Mouse (Mus musculus) limb, embryonic 14.5 days (tissue): ENCODE data around the gene Fam107b. TPM values are rescaled to one million over a fixed set of nuclear protein-coding genes. Genes with fewer than 3 reads are reported as not detected.
A peak's percentile ranks its signal among the peaks of the same experiment; 100 is the strongest.

ENCODE experiments used
- ATAC-seq: fragments of 200-750 bp; cut with Nextera tagmentation; 2 replicates; pipeline ENCODE4 v1.8.0; 2017; ENCODE audit warnings: low read depth, moderate number of reproducible peaks, moderate TSS enrichment; ENCODE audit not compliant: low FRiP score
- DNase-seq: peaks from one replicate; pipeline ENCODE4 v3.0.0-alpha.2; 2015; ENCODE audit warnings: low spot score
- H3K27ac ChIP-seq: fragments of 300-500 bp; sonication (generic); replicated peaks from 2 replicates; pipeline ENCODE4 v1.5.1; 2014; ENCODE audit warnings: low read depth, mild to moderate bottlenecking, low read length, moderate library complexity, mixed read lengths
- H3K27me3 ChIP-seq: fragments of 300-500 bp; sonication (generic); 2 replicates; pipeline ENCODE4 v1.6.1; 2014; ENCODE audit warnings: low read length, mixed read lengths; ENCODE audit not compliant: control insufficient read depth, insufficient read depth
- H3K36me3 ChIP-seq: fragments of 300-500 bp; sonication (generic); 2 replicates; pipeline ENCODE4 v1.6.1; 2014; ENCODE audit warnings: mild to moderate bottlenecking, low read length, moderate library complexity, mixed read lengths; ENCODE audit not compliant: control insufficient read depth, insufficient read depth
- H3K4me1 ChIP-seq: fragments of 300-500 bp; sonication (generic); 2 replicates; pipeline ENCODE4 v1.6.1; 2014; ENCODE audit warnings: antibody characterized with exemption, low read length, mixed read lengths; ENCODE audit not compliant: control insufficient read depth, insufficient read depth
- H3K4me2 ChIP-seq: fragments of 300-500 bp; sonication (generic); replicated peaks from 2 replicates; pipeline ENCODE4 v1.6.1; 2014; ENCODE audit warnings: low read depth, mild to moderate bottlenecking, low read length, moderate library complexity; ENCODE audit not compliant: severe bottlenecking
- H3K4me3 ChIP-seq: fragments of 300-500 bp; sonication (generic); replicated peaks from 2 replicates; pipeline ENCODE4 v1.5.1; 2014; ENCODE audit warnings: low read length
- H3K9ac ChIP-seq: fragments of 300-500 bp; sonication (generic); 2 replicates; pipeline ENCODE4 v1.6.1; 2014; ENCODE audit warnings: mild to moderate bottlenecking, low read depth, low read length, moderate library complexity; ENCODE audit not compliant: severe bottlenecking
- H3K9me3 ChIP-seq: fragments of 300-500 bp; sonication (generic); 2 replicates; pipeline ENCODE4 v1.6.1; 2016; ENCODE audit warnings: low read length; ENCODE audit not compliant: control insufficient read depth
- POLR2A ChIP-seq: fragments of 200-500 bp; IDR thresholded peaks from 2 replicates; pipeline ENCODE4 v1.8.0; 2012; ENCODE audit warnings: inconsistent platforms, mild to moderate bottlenecking, moderate library complexity, borderline replicate concordance; ENCODE audit not compliant: insufficient read depth, insufficient read length; ENCODE audit errors: extremely low read depth
- WGBS: fragments of 180-500 bp; shearing (Covaris S2); extraction: QIAGEN DNeasy Blood & Tissue Kit; methylation state at CpG from one replicate; pipeline ENCODE4 v1.1.7; 2014; 5-methylcytosine and 5-hydroxymethylcytosine counted together
- polyA plus RNA-seq, 2 experiments: library from polyadenylated mRNA; depleted of rRNA in 1 of 2; stranded (reverse) in 1 of 2; unstranded in 1 of 2; fragments of >200 nt; fragmentation: Nextera tagmentation in 1 of 2; extraction: Ambion mirVana in 1 of 2; gene quantifications; 2 replicates each; pipeline versions ENCODE4 v1.2.1 to v1.2.3; 2012 to 2014

Fam107b gene
- polyA plus RNA-seq, 2 experiments: 26.1 to 43.6 TPM

DNA sequence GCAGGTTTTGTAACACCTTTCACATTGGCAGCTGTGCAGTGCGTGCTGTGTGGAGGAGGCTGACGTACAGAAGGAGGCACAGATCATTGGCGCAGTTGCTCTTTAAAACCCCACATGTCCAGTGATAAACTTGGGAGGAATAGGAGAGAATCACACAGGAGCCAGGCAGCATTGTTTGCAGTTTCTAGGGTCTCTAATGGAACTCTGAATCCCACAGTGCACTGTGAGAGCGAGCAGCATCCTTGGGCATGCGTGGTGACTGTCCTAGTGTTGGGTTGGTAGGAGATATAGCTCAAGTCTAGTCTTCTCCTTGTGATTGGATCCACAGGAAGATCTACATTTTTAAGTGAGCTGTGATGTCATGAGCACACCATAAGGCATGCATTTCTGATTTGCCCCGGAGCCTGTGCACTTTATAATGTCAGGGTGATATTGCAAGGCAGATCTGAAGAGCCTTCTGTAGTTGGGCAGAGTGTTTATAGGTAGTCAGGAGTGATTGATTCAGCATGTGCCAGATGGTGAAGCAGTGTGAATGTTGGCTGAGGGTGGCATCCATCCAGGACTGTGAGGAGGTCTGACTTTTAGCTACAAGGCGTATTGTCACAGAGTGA, 169.2 kb downstream of the Fam107b start:
- Histone ChIP-seq H3K4me3 (no peak overlapping the region), H3K9me3 (no peaks in the 10 kb centered on the region), H3K4me2 (no peak overlapping the region), H3K27ac (0 out of 2 replicates have a peak overlapping the region, but pooled peaks have one; percentile 26), H3K9ac (no peak overlapping the region), H3K27me3 (no peaks in the 10 kb centered on the region), H3K36me3 (no peaks in the 10 kb centered on the region), H3K4me1 (peaks cover 37% of the 10 kb centered on the region)
- DNase-seq (no peak), ATAC-seq (0 out of 2 replicates have a peak, but pooled peaks have one; percentile 39)
- 53% methylated on average over 7 of the region's 7 CpGs for WGBS
- no peak for TF ChIP-seq POLR2A

DNA sequence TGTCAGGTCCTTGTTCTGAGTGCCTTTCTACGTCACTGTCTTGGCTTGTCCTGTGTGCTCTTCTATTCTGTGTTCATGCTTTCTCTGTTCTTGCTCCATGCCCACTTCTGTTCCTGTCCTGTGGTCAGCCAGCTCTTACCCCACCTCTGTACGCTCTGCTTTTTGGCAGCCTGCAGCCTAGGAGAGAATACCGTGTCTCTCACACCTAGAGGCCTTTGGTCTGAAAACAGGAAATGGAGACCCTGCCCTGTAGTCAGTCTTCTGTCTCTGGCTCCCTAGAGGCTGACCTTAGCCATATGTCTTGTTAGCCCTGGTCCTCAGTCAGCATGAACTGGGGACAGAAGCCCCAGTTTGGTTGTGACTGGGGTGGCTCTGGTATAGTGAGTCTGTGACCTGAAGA, 170.0 kb downstream of the Fam107b start:
- H3K4me1 ChIP-seq: peaks cover 37% of the 10 kb centered on the region
- H3K9ac ChIP-seq: no peak overlapping the region
- H3K9me3 ChIP-seq: no peaks in the 10 kb centered on the region
- DNase-seq (no peak), ATAC-seq (no peak)
- no peak overlapping the region for H3K27ac ChIP-seq
- no peaks in the 10 kb centered on the region for H3K27me3 ChIP-seq
- WGBS: 63% methylated on average over 3 of the region's 3 CpGs
- H3K4me3 ChIP-seq: no peak overlapping the region
- H3K4me2 ChIP-seq: no peak overlapping the region
- TF ChIP-seq POLR2A: no peak
- H3K36me3 ChIP-seq: no peaks in the 10 kb centered on the region

DNA sequence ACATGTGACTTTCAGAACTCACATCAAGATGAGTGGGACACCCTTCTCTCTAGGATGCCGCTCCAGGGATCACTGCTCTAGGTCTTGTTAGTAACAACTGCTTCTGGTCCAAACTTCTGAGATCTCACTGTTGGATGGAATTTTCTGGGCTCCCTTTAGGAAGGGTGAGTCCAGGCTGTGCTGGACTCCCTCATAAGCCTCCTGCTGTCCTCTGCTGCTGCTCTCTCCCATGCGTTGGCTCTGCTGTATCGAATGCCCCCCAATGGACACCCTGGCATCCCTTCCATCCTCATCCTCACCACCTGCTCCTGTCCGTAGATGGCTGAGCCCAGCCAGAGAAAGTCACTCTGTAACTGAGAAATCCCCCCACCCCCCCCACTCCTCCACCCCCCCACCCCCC, 170.4 kb downstream of the Fam107b start:
- Histone ChIP-seq H3K9me3 (no peaks in the 10 kb centered on the region), H3K27me3 (no peaks in the 10 kb centered on the region), H3K27ac (no peak overlapping the region), H3K4me3 (no peak overlapping the region), H3K36me3 (no peaks in the 10 kb centered on the region), H3K4me2 (no peak overlapping the region), H3K4me1 (peaks cover 37% of the 10 kb centered on the region), H3K9ac (no peak overlapping the region)
- 95% methylated on average over 4 of the region's 4 CpGs for WGBS
- TF ChIP-seq POLR2A: no peak
- no peak for ATAC-seq
- no peak for DNase-seq

DNA sequence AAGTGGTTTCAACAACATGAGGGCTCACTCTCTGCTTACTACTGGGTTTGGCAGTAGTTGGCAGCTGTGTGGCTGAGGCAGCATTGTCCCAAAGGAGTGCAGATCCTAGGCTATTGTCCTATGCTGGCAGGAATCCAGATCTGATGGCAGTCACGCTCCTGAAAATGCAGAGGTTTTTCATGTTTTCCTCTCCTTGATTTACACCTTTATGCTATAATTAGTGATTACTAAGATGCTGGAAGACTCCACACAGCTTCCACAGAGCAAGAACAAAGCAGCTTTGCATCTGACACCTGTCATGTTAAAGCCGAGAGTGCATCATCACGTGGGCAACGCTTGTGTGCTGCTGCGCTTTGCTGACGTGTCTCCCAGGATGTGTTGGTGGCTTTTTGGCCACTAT, 172.2 kb downstream of the Fam107b start:
- ATAC-seq (no peak), DNase-seq (no peak)
- peaks cover 28% of the 10 kb centered on the region for H3K4me1 ChIP-seq
- no peaks in the 10 kb centered on the region for H3K36me3 ChIP-seq
- no peak for TF ChIP-seq POLR2A
- H3K4me2 ChIP-seq: no peak overlapping the region
- no peak overlapping the region for H3K4me3 ChIP-seq
- no peaks in the 10 kb centered on the region for H3K27me3 ChIP-seq
- no peak overlapping the region for H3K9ac ChIP-seq
- H3K27ac ChIP-seq: no peak overlapping the region
- H3K9me3 ChIP-seq: no peaks in the 10 kb centered on the region
- 71% methylated on average over 6 of the region's 6 CpGs for WGBS

DNA sequence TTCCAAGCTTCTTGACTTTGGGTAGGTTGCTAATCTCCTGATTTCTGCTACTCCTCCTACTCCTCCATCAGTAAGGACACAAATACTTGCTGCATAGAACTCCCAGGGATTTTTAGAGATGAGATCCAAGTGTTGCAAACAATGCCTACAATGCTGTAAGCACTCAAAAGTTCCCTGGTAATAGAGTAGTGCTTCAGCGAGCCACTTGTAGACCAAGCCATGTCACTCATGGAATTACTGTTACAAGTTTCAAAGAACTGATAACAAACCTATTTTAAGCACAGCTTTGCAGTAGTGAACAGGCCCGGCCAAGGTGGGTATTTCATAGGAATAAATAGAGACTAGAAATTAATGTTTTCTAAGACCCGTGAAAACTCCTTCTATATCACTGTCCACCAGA, 174.8 kb downstream of the Fam107b start:
- no peaks in the 10 kb centered on the region for H3K9me3 ChIP-seq
- no peaks in the 10 kb centered on the region for H3K27me3 ChIP-seq
- H3K9ac ChIP-seq: no peak overlapping the region
- H3K4me1 ChIP-seq: peaks cover 22% of the 10 kb centered on the region
- no peak overlapping the region for H3K4me3 ChIP-seq
- DNase-seq (no peak), ATAC-seq (no peak)
- 82% methylated on average over 3 of the region's 3 CpGs for WGBS
- no peaks in the 10 kb centered on the region for H3K36me3 ChIP-seq
- TF ChIP-seq POLR2A: no peak
- H3K27ac ChIP-seq: no peak overlapping the region
- no peak overlapping the region for H3K4me2 ChIP-seq
